Mouse (Mus musculus) stomach, embryonic 14.5 days (tissue): ENCODE measurements around the gene Phkg2. TPM values are rescaled to one million over a fixed set of nuclear protein-coding genes. Genes with fewer than 3 reads are reported as not detected.
A peak's percentile ranks its signal among the peaks of the same experiment; 100 is the strongest.
"Not testable (repeated sequence)": the region's sequence is repeated elsewhere in the genome, so short reads cannot be mapped to it uniquely, and the experiment has no call there.

Experiments
- ATAC-seq: fragments of 200-750 bp; cut with Nextera tagmentation; 2 replicates; pipeline ENCODE4 v1.8.0; 2017; ENCODE audit warnings: low read depth, moderate TSS enrichment; ENCODE audit not compliant: insufficient number of reproducible peaks, insufficient read depth, low FRiP score
- H3K27ac ChIP-seq: fragments of 300-500 bp; sonication (generic); 2 replicates; pipeline ENCODE4 v1.5.1; 2014; ENCODE audit warnings: mild to moderate bottlenecking, low read length, moderate library complexity, mixed read lengths
- H3K27me3 ChIP-seq: fragments of 300-500 bp; sonication (generic); 2 replicates; pipeline ENCODE4 v1.6.1; 2014; ENCODE audit warnings: low read length, control low read depth, mixed read lengths; ENCODE audit not compliant: control insufficient read depth, insufficient read depth
- H3K36me3 ChIP-seq: fragments of 300-500 bp; sonication (generic); 2 replicates; pipeline ENCODE4 v1.6.1; 2014; ENCODE audit warnings: mild to moderate bottlenecking, control low read depth, low read length, moderate library complexity, mixed read lengths; ENCODE audit not compliant: control insufficient read depth, insufficient read depth
- H3K4me1 ChIP-seq: fragments of 300-500 bp; sonication (generic); 2 replicates; pipeline ENCODE4 v1.6.1; 2014; ENCODE audit warnings: low read length, control low read depth, mixed read lengths; ENCODE audit not compliant: control insufficient read depth, insufficient read depth
- H3K4me2 ChIP-seq: fragments of 300-500 bp; sonication (generic); replicated peaks from 2 replicates; pipeline ENCODE4 v1.6.1; 2014; ENCODE audit warnings: low read depth, low read length, control low read depth
- H3K4me3 ChIP-seq: fragments of 300-500 bp; sonication (generic); 2 replicates; pipeline ENCODE4 v1.5.1; 2014; ENCODE audit warnings: low read depth, low read length, control low read depth
- H3K9ac ChIP-seq: fragments of 300-500 bp; sonication (generic); replicated peaks from 2 replicates; pipeline ENCODE4 v1.6.1; 2014; ENCODE audit warnings: low read depth, mild to moderate bottlenecking, control low read depth, low read length, moderate library complexity, mixed read lengths
- H3K9me3 ChIP-seq: fragments of 300-500 bp; sonication (generic); 2 replicates; pipeline ENCODE4 v1.6.1; 2016; ENCODE audit warnings: low read depth, low read length, control low read depth; ENCODE audit not compliant: control insufficient read depth
- WGBS: fragments of 180-500 bp; shearing (Covaris S2); extraction: QIAGEN DNeasy Blood & Tissue Kit; methylation state at CpG from one replicate; pipeline ENCODE4 v1.1.7; 2014; 5-methylcytosine and 5-hydroxymethylcytosine counted together
- polyA plus RNA-seq: library from polyadenylated mRNA; unstranded; fragments of >200 nt; fragmentation: Nextera tagmentation; extraction: Ambion mirVana; gene quantifications from 2 replicates; pipeline ENCODE4 v1.2.1, GENCODE M21; 2014

The Phkg2 gene
- polyA plus RNA-seq, 1 experiment from 2014 or later: 47.4 TPM

GRCm38 (mm10) chr7:127618402-127618801, 45.3 kb downstream of the Phkg2 start:
- ATAC-seq, H3K4me3 ChIP-seq, H3K4me2 ChIP-seq, H3K9ac ChIP-seq, H3K27me3 ChIP-seq, H3K36me3 ChIP-seq, H3K27ac ChIP-seq, H3K9me3 ChIP-seq, H3K4me1 ChIP-seq: not testable (repeated sequence)
- WGBS: 91% methylated on average over 6 of the region's 8 CpGs

- Histone ChIP-seq H3K4me3 (no peak overlapping the region), H3K9ac (no peak overlapping the region), H3K4me1 (no peaks in the 10 kb centered on the region), H3K27me3 (no peaks in the 10 kb centered on the region), H3K36me3 (no peaks in the 10 kb centered on the region), H3K27ac (no peak overlapping the region), H3K4me2 (no peak overlapping the region), H3K9me3 (no peaks in the 10 kb centered on the region)
- ATAC-seq: no peak
- 95% methylated on average over 7 of the region's 7 CpGs for WGBS
These were observed 52.9 kb downstream of the Phkg2 start for GRCm38 (mm10) chr7:127626039-127626438.

GRCm38 (mm10) chr7:127626471-127626870, 53.3 kb downstream of the Phkg2 start:
- H3K4me1 ChIP-seq: no peaks in the 10 kb centered on the region
- H3K9ac ChIP-seq: no peak overlapping the region
- H3K27me3 ChIP-seq: no peaks in the 10 kb centered on the region
- H3K27ac ChIP-seq: no peak overlapping the region
- H3K4me3 ChIP-seq: no peak overlapping the region
- H3K36me3 ChIP-seq: no peaks in the 10 kb centered on the region
- 83% methylated on average over 4 of the region's 4 CpGs for WGBS
- no peaks in the 10 kb centered on the region for H3K9me3 ChIP-seq
- no peak overlapping the region for H3K4me2 ChIP-seq
- ATAC-seq: peak; percentile 63; the same call in 1 of the 2 replicates

- Histone ChIP-seq H3K27me3 (no peaks in the 10 kb centered on the region), H3K4me2 (no peak overlapping the region), H3K9me3 (no peaks in the 10 kb centered on the region), H3K9ac (no peak overlapping the region), H3K36me3 (no peaks in the 10 kb centered on the region), H3K27ac (no peak overlapping the region), H3K4me1 (no peaks in the 10 kb centered on the region), H3K4me3 (no peak overlapping the region)
- ATAC-seq: no peak
- 82% methylated on average over 5 of the region's 5 CpGs for WGBS
These were observed 55.5 kb downstream of the Phkg2 start for GRCm38 (mm10) chr7:127628646-127629045.

GRCm38 (mm10) chr7:127631416-127631815, 58.3 kb downstream of the Phkg2 start:
- Histone ChIP-seq H3K4me2 (no peak overlapping the region), H3K9me3 (no peaks in the 10 kb centered on the region), H3K27ac (no peak overlapping the region), H3K4me1 (no peaks in the 10 kb centered on the region), H3K9ac (no peak overlapping the region), H3K36me3 (no peaks in the 10 kb centered on the region), H3K4me3 (no peak overlapping the region), H3K27me3 (no peaks in the 10 kb centered on the region)
- no peak for ATAC-seq
- 81% methylated on average over 4 of the region's 4 CpGs for WGBS

Other genes starting within 250 kb of the Phkg2 start
- gene Zfp768, start 227.8 kb upstream of the Phkg2 start, polyA plus RNA-seq: 4.6 and 4.7 TPM in 2 replicates
- 8.1 and 9.4 TPM in 2 replicates for gene Zfp747, start 197.3 kb upstream of the Phkg2 start, polyA plus RNA-seq
- 6.7 and 7.1 TPM in 2 replicates for gene 9130019O22Rik, start 186.2 kb upstream of the Phkg2 start, polyA plus RNA-seq
- 8.0 and 9.7 TPM in 2 replicates for gene E430018J23Rik, start 179.7 kb upstream of the Phkg2 start, polyA plus RNA-seq
- gene Zfp764, start 166.5 kb upstream of the Phkg2 start, polyA plus RNA-seq: 10.3 and 12.0 TPM in 2 replicates
- gene Zfp688, start 151.3 kb upstream of the Phkg2 start, polyA plus RNA-seq: 25.0 and 26.3 TPM in 2 replicates
- gene Zfp689, start 124.2 kb upstream of the Phkg2 start, polyA plus RNA-seq: 7.9 and 9.1 TPM in 2 replicates
- gene Prr14, start 113.7 kb upstream of the Phkg2 start, polyA plus RNA-seq: 49.9 and 55.0 TPM in 2 replicates
- gene Fbrs, start 94.1 kb upstream of the Phkg2 start, polyA plus RNA-seq: 14.9 and 18.5 TPM in 2 replicates
- gene Srcap, start 61.4 kb upstream of the Phkg2 start, polyA plus RNA-seq: 60.5 and 65.2 TPM in 2 replicates
- 20.8 and 22.1 TPM in 2 replicates for gene Gm42715, start 53.8 kb upstream of the Phkg2 start, polyA plus RNA-seq
- 7.2 and 11.3 TPM in 2 replicates for gene Tmem265, start 11.9 kb upstream of the Phkg2 start, polyA plus RNA-seq
- 7.8 and 8.2 TPM in 2 replicates for gene Ccdc189, start 15.3 kb downstream of the Phkg2 start, polyA plus RNA-seq
- 37.0 and 39.9 TPM in 2 replicates for gene Rnf40, start 15.4 kb downstream of the Phkg2 start, polyA plus RNA-seq
- gene Zfp629, start 42.5 kb downstream of the Phkg2 start, polyA plus RNA-seq: 16.0 and 17.2 TPM in 2 replicates
- 57.8 and 65.2 TPM in 2 replicates for gene Bcl7c, start 135.6 kb downstream of the Phkg2 start, polyA plus RNA-seq
- 20.1 and 22.1 TPM in 2 replicates for gene Ctf1, start 139.4 kb downstream of the Phkg2 start, polyA plus RNA-seq
- 0.32 and 0.66 TPM in 2 replicates for gene Ctf2, start 158.8 kb downstream of the Phkg2 start, polyA plus RNA-seq
- gene Fbxl19, start 171.2 kb downstream of the Phkg2 start, polyA plus RNA-seq: 3.9 and 6.2 TPM in 2 replicates
- 19.6 and 24.8 TPM in 2 replicates for gene Orai3, start 196.5 kb downstream of the Phkg2 start, polyA plus RNA-seq
- 31.2 and 32.1 TPM in 2 replicates for gene Setd1a, start 203.3 kb downstream of the Phkg2 start, polyA plus RNA-seq
- gene Gm49388, start 212.3 kb downstream of the Phkg2 start, polyA plus RNA-seq: not detected in 2 replicates
- gene Hsd3b7, start 227.3 kb downstream of the Phkg2 start, polyA plus RNA-seq: 21.1 and 22.7 TPM in 2 replicates